Mouse (Mus musculus): ENCODE measurements at regions not wholly inside any gene's neighbourhood (a gene's known extent, or its start where the extent isn't known, plus 50 kb on each side); places are given as distances from the start of the nearest gene placed in this dataset.

DNA sequence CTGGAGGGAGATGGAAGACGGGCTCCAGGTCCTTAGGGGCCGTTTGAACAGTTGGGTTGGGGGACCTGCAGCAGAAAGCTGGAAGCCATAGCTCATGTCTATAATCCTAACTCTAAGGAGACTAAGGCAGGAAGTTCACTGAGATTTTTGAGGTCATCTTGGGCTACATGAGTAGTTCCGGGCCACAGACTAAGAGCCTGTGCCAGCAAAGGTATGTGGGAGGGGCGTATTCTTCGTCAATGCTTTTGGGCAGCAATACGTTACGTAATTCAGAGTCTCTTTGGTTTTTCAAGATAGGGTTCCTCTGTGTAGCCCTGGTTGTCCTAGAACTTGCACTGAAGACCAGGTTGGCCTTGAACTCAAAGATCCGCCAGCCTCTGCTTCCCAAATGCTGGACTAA is 57.9 kb upstream of the Pim1 start:
- no peak for TF ChIP-seq CTCF (conservative IDR thresholded peaks at IDR 0.05; ENCODE audit: low read length)
- TF ChIP-seq POU5F1 (IDR thresholded peaks at IDR 0.05; ENCODE audit: borderline replicate concordance, low read length), result no peak
- TF ChIP-seq NANOG (IDR thresholded peaks at IDR 0.05; ENCODE audit: borderline replicate concordance, low read length), result no peak
